Mouse (Mus musculus) embryonic facial prominence, embryonic 15.5 days (tissue): Measurements from ENCODE around the gene Comt. TPM values are rescaled to one million over a fixed set of nuclear protein-coding genes. Genes with fewer than 3 reads are reported as not detected.

Experiments used
- ATAC-seq: fragments of 200-750 bp; cut with Nextera tagmentation; 2 replicates; pipeline ENCODE4 v1.8.0; 2017; ENCODE audit warnings: low read depth, moderate TSS enrichment; ENCODE audit not compliant: insufficient number of reproducible peaks, low FRiP score, low TSS enrichment
- H3K27ac ChIP-seq: fragments of 300-500 bp; sonication (generic); replicated peaks from 2 replicates; pipeline ENCODE4 v1.5.1; 2015; ENCODE audit warnings: mild to moderate bottlenecking, inconsistent platforms
- H3K27me3 ChIP-seq: fragments of 300-500 bp; sonication (generic); 2 replicates; pipeline ENCODE4 v1.6.1; 2015; ENCODE audit warnings: inconsistent platforms
- H3K36me3 ChIP-seq: fragments of 300-500 bp; sonication (generic); 2 replicates; pipeline ENCODE4 v1.6.1; 2015; ENCODE audit warnings: mild to moderate bottlenecking, inconsistent platforms
- H3K4me1 ChIP-seq: fragments of 300-500 bp; sonication (generic); 2 replicates; pipeline ENCODE4 v1.6.1; 2015; ENCODE audit warnings: inconsistent platforms
- H3K4me2 ChIP-seq: fragments of 300-500 bp; sonication (generic); replicated peaks from 2 replicates; pipeline ENCODE4 v1.6.1; 2015; ENCODE audit warnings: mild to moderate bottlenecking, inconsistent platforms
- H3K4me3 ChIP-seq: fragments of 300-500 bp; sonication (generic); replicated peaks from 2 replicates; pipeline ENCODE4 v1.5.1; 2015; ENCODE audit warnings: mild to moderate bottlenecking, inconsistent platforms
- H3K9ac ChIP-seq: fragments of 300-500 bp; sonication (generic); 2 replicates; pipeline ENCODE4 v1.6.1; 2015; ENCODE audit warnings: inconsistent platforms
- H3K9me3 ChIP-seq: fragments of 300-500 bp; sonication (generic); replicated peaks from 2 replicates; pipeline ENCODE4 v1.6.1; 2016; ENCODE audit warnings: inconsistent platforms
- WGBS: fragments of 180-500 bp; shearing (Covaris S2); methylation state at CpG from one replicate; pipeline ENCODE4 v1.1.7; 2015; 5-methylcytosine and 5-hydroxymethylcytosine counted together
- polyA plus RNA-seq: library from polyadenylated mRNA; unstranded; fragments of >200 nt; fragmentation: Nextera tagmentation; extraction: Ambion mirVana; gene quantifications from 2 replicates; pipeline ENCODE4 v1.2.1, GENCODE M21; 2015

Comt gene
- polyA plus RNA-seq, 1 experiment from 2014 or later = 109 TPM

DNA sequence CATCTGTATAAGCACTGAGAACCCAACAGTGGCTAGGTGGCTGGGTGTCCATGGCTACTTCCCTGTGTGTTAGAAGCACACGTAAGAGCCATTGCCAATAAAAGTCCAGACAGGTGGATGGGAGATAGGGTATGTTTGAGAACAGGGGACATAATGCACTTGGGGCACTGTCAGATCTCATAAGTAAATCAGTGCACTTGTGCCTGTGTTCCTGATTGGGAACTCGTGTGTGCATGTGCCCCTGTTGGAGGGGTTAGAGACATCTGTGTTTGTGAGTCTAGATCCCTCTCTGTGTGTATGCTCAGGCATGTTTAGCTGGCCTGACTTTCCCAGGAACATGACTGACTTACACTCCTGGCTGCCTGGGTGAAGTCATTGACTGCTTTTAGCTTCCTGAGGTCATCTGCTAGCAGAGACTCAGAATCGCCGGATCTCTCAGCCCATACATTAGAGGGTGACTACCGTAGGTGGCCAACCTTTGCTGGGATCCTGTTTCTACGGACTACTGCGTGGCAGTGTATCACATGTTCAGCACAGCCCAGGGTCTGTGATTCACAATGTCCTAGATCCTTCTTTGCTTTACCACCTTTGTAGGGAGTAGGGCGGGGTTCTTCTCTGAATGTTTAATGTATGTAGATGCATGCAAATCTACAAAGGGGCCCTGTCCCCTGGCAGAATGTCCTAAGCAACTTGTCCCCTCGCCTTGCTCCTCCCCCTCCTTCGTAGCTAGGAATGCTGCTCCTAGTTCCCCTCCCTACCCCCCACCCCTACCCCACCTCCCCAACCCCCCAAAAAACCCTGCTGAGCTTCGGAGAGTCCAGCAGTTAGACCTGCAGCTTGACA lies 31.7 kb downstream of the Comt start:
- no peak overlapping the region for H3K4me3 ChIP-seq
- no peaks in the 10 kb centered on the region for H3K27me3 ChIP-seq
- no peak overlapping the region for H3K27ac ChIP-seq
- H3K4me1 ChIP-seq = peaks cover 47% of the 10 kb centered on the region
- WGBS = 33% methylated on average over 11 of the region's 11 CpGs
- no peak for ATAC-seq
- peaks cover 27% of the 10 kb centered on the region for H3K36me3 ChIP-seq
- H3K4me2 ChIP-seq = no peak overlapping the region; the same call in 1 of the 2 replicates
- H3K9ac ChIP-seq = no peak overlapping the region
- no peaks in the 10 kb centered on the region for H3K9me3 ChIP-seq

DNA sequence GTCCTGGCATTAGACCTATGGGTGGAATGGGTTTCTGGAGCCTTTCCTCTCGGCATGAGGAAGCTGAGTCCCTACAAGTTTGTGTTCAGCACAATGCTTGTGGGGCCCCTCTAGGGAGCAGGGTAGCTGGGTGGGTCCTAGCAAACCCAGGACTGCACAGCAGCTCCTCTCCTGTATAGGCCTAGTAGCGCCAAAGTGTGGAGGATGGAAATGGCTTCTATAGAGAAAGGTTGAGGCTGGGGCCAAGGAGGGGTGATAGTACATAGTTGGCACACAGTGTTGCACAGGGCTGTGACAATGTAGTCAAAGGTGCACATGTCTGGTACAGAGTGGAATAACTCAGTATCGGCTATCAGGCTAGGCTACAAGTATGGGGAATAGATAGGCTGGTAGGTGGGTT lies 32.6 kb downstream of the Comt start:
- H3K36me3 ChIP-seq = peaks cover 19% of the 10 kb centered on the region
- no peak overlapping the region for H3K9ac ChIP-seq
- no peak overlapping the region for H3K4me3 ChIP-seq
- no peak overlapping the region; the same call in 1 of the 2 replicates for H3K4me2 ChIP-seq
- 63% methylated on average over 3 of the region's 3 CpGs for whole genome bisulfite sequencing
- H3K4me1 ChIP-seq = peaks cover 47% of the 10 kb centered on the region
- no peak for ATAC-seq
- no peaks in the 10 kb centered on the region for H3K27me3 ChIP-seq
- no peaks in the 10 kb centered on the region for H3K9me3 ChIP-seq
- no peak overlapping the region for H3K27ac ChIP-seq

DNA sequence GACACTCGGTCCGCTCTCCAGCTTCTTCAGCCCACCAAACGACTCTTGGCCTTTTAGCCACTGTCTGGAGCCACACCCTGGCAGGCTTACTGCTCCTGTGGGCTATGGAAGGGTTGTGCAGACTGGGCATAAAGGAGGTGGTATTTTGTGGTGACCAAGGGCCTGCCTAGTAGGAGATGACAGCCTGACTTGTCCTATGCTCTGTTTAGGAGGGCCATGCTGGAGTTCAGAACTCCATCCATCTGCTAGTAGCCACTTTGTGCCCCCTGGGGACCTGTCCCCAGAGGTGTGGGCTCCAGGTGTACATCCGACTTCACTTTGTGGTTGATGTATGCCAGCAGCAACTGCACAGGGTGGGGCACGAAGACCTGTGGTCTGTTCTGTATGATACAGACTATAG lies 33.1 kb downstream of the Comt start:
- WGBS = 48% methylated on average over 5 of the region's 5 CpGs
- H3K4me3 ChIP-seq = peak overlapping the region; percentile 70
- H3K4me1 ChIP-seq = peaks cover 52% of the 10 kb centered on the region
- no peaks in the 10 kb centered on the region for H3K27me3 ChIP-seq
- H3K9me3 ChIP-seq = no peaks in the 10 kb centered on the region
- H3K36me3 ChIP-seq = peaks cover 14% of the 10 kb centered on the region
- ATAC-seq = no peak
- no peak overlapping the region for H3K27ac ChIP-seq
- peak overlapping the region; percentile 97 for H3K4me2 ChIP-seq
- no peak overlapping the region; the same call in 1 of the 2 replicates for H3K9ac ChIP-seq

DNA sequence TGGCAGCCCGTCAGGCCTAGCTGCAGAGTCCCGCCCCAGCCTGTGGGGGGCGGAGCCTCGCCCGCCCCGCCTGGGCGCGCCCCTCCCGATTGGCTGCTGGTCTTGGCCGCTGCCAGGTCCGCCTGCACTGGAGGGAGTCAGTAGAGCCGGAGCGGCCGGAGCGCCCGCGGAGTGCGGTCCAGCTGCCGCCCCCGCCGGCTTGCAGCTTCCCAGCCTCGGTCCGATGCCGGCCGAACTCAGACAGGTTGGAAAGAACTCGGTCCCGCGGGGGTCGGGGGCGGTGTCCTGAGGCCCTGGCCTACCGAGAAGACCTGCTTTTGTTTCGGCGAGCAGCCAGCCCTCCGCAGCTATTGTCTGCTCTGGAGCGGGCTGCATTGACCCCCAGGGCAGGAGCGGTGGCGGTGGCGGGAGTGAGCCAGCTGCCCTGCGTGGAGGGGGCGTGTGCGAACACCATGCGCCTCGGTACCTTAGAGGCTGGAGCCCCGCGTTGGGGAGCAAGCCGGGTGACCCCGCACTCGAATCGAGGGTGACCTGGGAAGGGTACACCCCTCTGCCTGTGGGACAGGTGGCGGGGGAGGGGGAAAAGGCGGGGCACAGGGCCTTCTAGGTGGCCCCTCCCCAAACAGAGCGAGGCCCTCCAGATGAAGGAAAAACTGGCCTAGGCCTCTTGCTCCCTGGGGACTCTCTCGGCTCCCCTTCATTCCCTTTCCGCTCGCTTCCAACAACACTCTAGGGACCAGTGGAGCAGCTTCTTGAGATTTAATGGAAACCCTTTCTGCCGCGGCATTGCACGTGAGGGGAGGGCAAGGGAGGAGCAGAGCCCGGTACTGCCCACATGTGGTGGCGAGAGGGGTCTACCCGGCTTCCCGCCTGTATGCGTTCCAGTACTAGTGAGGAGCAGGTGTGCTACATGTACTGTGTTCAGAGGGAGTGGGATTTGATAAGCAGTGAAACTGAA lies 33.9 kb downstream of the Comt start:
- Histone ChIP-seq H3K36me3 (peaks cover 6% of the 10 kb centered on the region), H3K4me1 (peaks cover 60% of the 10 kb centered on the region), H3K27ac (peak overlapping the region; percentile 56), H3K9ac (peak overlapping the region; percentile 48), H3K27me3 (no peaks in the 10 kb centered on the region), H3K4me2 (peak overlapping the region; percentile 97), H3K9me3 (no peaks in the 10 kb centered on the region), H3K4me3 (peak overlapping the region; percentile 70)
- ATAC-seq = peak; percentile 69
- under 1% methylated on average over 62 of the region's 63 CpGs for WGBS

DNA sequence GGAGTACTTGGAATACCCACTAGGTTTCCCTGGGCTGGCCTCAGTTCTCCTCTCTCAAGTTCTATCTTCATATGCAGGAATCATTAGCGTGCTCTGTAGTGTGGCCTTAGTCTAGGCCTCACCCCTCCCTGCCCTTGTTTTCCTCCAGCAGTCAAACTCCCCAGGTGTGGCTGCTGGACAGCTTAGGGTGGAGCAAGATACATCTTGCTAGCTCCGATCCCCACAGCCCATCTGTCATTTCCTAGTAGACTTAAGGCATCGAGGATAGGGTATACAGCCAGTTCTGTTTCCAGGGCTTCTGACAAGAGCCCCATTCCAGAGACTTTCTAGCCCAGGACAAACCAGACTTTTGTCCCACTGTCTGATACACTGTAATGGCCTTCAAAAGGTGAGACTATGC lies 34.9 kb downstream of the Comt start:
- WGBS = 78% methylated on average over 3 of the region's 3 CpGs
- ATAC-seq = no peak
- H3K4me2 ChIP-seq = no peak overlapping the region
- H3K27ac ChIP-seq = no peak overlapping the region
- no peaks in the 10 kb centered on the region for H3K9me3 ChIP-seq
- no peaks in the 10 kb centered on the region for H3K36me3 ChIP-seq
- no peak overlapping the region for H3K9ac ChIP-seq
- no peak overlapping the region for H3K4me3 ChIP-seq
- peaks cover 57% of the 10 kb centered on the region for H3K4me1 ChIP-seq
- H3K27me3 ChIP-seq = no peaks in the 10 kb centered on the region

DNA sequence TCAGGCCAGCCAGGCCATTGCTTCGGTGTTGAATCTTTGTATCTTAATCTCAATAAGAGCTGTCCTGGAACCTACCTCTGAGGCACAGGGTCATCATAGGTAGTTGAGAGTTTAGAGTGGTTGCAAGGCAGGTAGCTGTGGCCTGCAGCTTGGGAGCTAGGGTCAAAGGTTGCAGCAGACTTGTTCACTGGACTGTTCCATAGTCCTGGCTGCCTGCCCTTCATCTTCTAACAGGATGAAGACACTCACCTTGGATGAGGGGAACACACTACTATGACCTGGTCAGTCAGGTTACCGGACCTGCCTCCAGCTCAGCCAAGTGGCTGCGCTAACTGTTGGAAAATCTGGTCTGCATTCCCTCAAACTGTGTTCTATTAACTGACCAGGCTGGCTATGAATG lies 35.5 kb downstream of the Comt start:
- no peaks in the 10 kb centered on the region for H3K9me3 ChIP-seq
- H3K9ac ChIP-seq = no peak overlapping the region
- no peak overlapping the region for H3K4me2 ChIP-seq
- H3K36me3 ChIP-seq = no peaks in the 10 kb centered on the region
- ATAC-seq = no peak
- no peak overlapping the region for H3K4me3 ChIP-seq
- H3K27me3 ChIP-seq = no peaks in the 10 kb centered on the region
- 97% methylated on average over 3 of the region's 3 CpGs for WGBS
- no peak overlapping the region for H3K27ac ChIP-seq
- H3K4me1 ChIP-seq = peaks cover 51% of the 10 kb centered on the region

DNA sequence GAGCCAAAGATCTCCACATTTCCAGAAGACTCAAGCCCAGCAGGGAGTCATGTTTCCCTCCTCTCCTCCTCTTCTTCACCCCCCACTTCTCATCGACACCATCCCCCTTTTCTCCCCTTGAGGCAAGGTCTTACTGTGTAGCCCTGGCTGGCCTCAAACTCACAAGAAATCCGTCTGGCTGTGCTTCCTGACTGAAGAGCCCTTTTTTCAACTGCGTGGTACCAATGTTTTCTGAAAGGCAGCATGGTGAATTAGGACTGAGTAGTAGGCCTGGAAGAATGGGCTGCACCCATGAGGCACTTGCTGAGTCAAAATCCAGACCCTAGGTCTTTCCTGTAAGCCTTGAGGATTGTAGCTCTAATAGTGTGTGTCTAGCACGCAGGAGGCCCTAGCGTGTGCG lies 36.3 kb downstream of the Comt start:
- peaks cover 44% of the 10 kb centered on the region for H3K4me1 ChIP-seq
- H3K36me3 ChIP-seq = no peaks in the 10 kb centered on the region
- no peak overlapping the region for H3K4me3 ChIP-seq
- H3K4me2 ChIP-seq = no peak overlapping the region
- 58% methylated on average over 6 of the region's 6 CpGs for WGBS
- no peak overlapping the region for H3K27ac ChIP-seq
- no peaks in the 10 kb centered on the region for H3K27me3 ChIP-seq
- no peak for ATAC-seq
- H3K9ac ChIP-seq = no peak overlapping the region
- H3K9me3 ChIP-seq = no peaks in the 10 kb centered on the region

DNA sequence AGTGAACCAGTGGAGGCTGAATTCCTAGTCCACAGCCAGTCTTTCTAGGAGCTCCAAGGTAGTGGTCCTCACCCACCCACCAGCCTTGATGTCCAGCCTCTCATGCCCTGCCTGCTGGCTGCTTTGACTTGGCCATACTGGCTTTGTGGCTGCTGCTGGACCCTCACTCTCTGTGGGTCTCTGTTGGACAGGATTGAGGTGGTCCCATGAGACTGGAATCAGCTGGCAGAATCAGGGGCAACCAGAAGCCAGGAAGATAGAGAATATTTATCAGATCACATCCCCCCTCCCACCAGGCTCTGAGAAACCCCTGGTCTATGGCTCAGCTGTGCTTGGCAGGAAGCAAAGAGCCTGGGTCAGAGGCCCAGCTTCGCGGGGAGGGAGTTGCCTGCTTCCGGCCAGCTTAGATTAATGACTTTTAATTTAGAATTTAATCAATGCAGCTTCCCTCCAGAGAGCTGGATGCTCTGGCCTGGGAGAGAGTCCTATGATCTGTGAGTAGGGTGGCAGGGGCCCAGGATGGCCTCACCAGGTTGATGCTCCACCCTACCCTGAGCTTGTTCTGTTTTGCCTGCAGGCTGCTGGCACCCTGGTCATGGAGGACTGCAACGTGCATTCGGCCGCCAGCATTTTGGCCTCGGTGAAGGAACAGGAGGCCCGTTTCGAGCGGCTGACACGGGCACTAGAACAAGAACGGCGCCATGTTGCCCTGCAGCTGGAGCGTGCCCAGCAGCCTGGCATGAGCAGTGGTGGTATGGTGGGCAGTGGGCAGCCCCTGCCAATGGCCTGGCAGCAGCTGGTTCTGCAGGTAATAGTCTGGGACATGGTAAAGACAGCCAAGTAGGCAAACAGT lies 37.8 kb downstream of the Comt start:
- 86% methylated on average over 14 of the region's 14 CpGs for WGBS

DNA sequence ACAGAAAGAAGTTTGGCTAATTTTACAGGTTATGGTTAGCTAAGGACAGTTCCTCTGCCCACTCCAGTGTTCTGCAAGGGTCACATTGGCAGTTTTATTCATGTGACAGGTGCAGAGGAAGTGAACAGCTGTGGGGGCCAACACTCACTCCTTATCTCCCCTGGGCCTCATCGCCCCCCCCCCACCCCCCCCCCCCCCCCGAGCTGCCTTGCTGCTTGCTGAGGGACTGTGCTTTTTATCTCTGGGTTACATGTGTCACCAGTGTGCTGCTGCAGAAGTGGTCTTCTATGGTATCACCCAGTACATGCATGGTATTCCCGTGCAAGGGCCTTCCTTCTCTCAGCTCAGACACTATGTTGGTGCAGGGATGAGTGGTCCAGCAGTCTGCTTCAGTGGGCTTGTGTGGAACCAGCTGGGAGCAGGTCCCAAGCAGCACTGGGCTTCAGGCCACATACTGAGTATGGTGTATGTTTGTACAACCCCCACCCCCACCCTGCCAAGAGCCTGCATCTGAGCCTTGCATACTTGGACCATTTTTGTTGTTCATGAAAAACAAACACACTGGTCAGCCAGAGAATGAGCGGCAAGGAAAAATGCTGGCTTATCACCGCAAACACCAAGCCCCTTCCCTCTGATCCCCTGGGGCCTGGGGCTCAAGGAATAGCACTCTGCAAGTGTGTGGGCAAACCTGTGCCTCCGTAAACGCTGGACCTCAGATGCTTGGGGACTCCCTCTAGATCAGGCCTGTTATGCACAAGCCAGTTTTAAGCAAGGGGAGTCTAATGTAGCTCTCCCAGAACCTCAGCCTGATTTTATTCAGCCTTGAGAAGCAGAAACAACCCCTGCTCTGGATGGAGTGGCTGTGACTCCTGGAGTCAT lies 38.7 kb downstream of the Comt start:
- no peak for ATAC-seq
- H3K4me1 ChIP-seq = peaks cover 31% of the 10 kb centered on the region
- H3K4me2 ChIP-seq = no peak overlapping the region
- no peak overlapping the region for H3K27ac ChIP-seq
- 57% methylated on average over 5 of the region's 7 CpGs for WGBS
- H3K4me3 ChIP-seq = no peak overlapping the region
- H3K27me3 ChIP-seq = no peaks in the 10 kb centered on the region
- no peaks in the 10 kb centered on the region for H3K9me3 ChIP-seq
- H3K36me3 ChIP-seq = no peaks in the 10 kb centered on the region
- no peak overlapping the region for H3K9ac ChIP-seq

More for the DNA sequence above, 37.8 kb downstream of the Comt start:
- H3K4me2 ChIP-seq = no peak overlapping the region
- ATAC-seq = no peak
- no peaks in the 10 kb centered on the region for H3K27me3 ChIP-seq
- H3K4me1 ChIP-seq = peaks cover 34% of the 10 kb centered on the region
- no peak overlapping the region for H3K4me3 ChIP-seq
- no peak overlapping the region for H3K27ac ChIP-seq
- H3K9me3 ChIP-seq = no peaks in the 10 kb centered on the region
- H3K36me3 ChIP-seq = no peaks in the 10 kb centered on the region
- H3K9ac ChIP-seq = no peak overlapping the region

DNA sequence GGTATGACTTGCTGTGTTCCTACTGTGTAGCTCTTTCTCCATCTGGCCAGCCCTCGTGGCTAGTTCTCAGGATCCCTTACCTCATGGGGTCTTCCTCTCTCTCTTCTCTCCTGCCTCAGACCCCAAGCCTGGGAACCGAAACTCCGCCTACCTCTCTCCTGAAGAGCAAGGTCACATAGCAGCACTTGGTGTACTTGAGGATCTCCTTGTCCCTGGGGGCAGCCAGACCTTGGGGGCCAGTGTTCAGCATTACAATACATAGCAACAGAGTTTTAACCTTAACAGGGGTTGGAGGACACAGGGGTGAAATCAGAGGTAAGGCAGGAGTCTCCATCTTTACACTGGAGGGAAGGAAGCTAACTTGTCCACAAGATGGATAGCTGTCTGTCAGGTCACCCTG lies 39.7 kb downstream of the Comt start:
- Histone ChIP-seq H3K27me3 (no peaks in the 10 kb centered on the region), H3K27ac (no peak overlapping the region), H3K36me3 (no peaks in the 10 kb centered on the region), H3K4me2 (no peak overlapping the region), H3K4me3 (no peak overlapping the region), H3K4me1 (peaks cover 27% of the 10 kb centered on the region), H3K9me3 (no peaks in the 10 kb centered on the region), H3K9ac (no peak overlapping the region)
- 58% methylated on average over 3 of the region's 3 CpGs for WGBS
- ATAC-seq = no peak
